Mouse (Mus musculus) myocyte (in vitro differentiated cells): ENCODE measurements around the gene Helz. TPM values are rescaled to one million over a fixed set of nuclear protein-coding genes. Genes with fewer than 3 reads are reported as not detected.

Experiments used
- H3K27me3 ChIP-seq: one replicate; pipeline ENCODE4 v1.6.1; 2011; ENCODE audit not compliant: control insufficient read depth, insufficient read depth, insufficient read length
- H3K36me3 ChIP-seq: one replicate; pipeline ENCODE4 v1.6.1; 2011; ENCODE audit not compliant: control insufficient read depth, insufficient read depth
- H3K4me2 ChIP-seq: one replicate; pipeline ENCODE4 v1.6.1; 2011; ENCODE audit warnings: low read depth, control low read depth
- H3K4me3 ChIP-seq: one replicate; pipeline ENCODE4 v1.5.1; 2011; ENCODE audit warnings: mild to moderate bottlenecking, control low read depth, moderate library complexity
- H3K79me2 ChIP-seq: one replicate; pipeline ENCODE4 v1.6.1; 2011; ENCODE audit not compliant: control insufficient read depth, insufficient read depth
- H3ac ChIP-seq: one replicate; pipeline ENCODE4 v1.6.1; 2011; ENCODE audit not compliant: control insufficient read depth, insufficient read length
- CEBPB ChIP-seq: IDR thresholded peaks from 2 replicates; pipeline ENCODE4 v1.6.1; 2011; ENCODE audit warnings: mild to moderate bottlenecking, moderate library complexity; ENCODE audit not compliant: poor library complexity, insufficient read depth, severe bottlenecking
- E2F4 ChIP-seq: IDR thresholded peaks from one replicate; pipeline ENCODE4 v1.6.1; 2011; ENCODE audit warnings: mild to moderate bottlenecking, control low read depth, moderate library complexity; ENCODE audit not compliant: insufficient read depth
- MAX ChIP-seq: IDR thresholded peaks from one replicate; pipeline ENCODE4 v1.6.1; 2011; ENCODE audit warnings: low read depth, mild to moderate bottlenecking, control low read depth
- MYOD1 ChIP-seq, 3 experiments: IDR thresholded peaks; one replicate each; pipeline ENCODE4 v1.6.1; 2011; ENCODE audit warnings: control low read depth in 2 of 3, low read depth in 2 of 3, mild to moderate bottlenecking in 2 of 3, moderate library complexity in 1 of 3; ENCODE audit not compliant: insufficient read length in 2 of 3, control insufficient read depth in 1 of 3
- MYOG ChIP-seq, 3 experiments: IDR thresholded peaks; one replicate each; pipeline ENCODE4 v1.6.1; 2011; ENCODE audit warnings: control low read depth in 2 of 3, low read depth in 2 of 3, mild to moderate bottlenecking in 2 of 3; ENCODE audit not compliant: insufficient read length in 2 of 3, control insufficient read depth in 1 of 3, insufficient read depth in 1 of 3
- POLR2A ChIP-seq: IDR thresholded peaks from one replicate; pipeline ENCODE4 v1.6.1; 2011; ENCODE audit warnings: low read depth, mild to moderate bottlenecking, control low read depth, moderate library complexity; ENCODE audit not compliant: insufficient read length
- POLR2AphosphoS2 ChIP-seq: IDR thresholded peaks from one replicate; pipeline ENCODE4 v1.6.1; 2011; ENCODE audit warnings: low read depth, control low read depth; ENCODE audit not compliant: insufficient read length
- REST ChIP-seq: IDR thresholded peaks from one replicate; pipeline ENCODE4 v1.6.1; 2011; ENCODE audit warnings: mild to moderate bottlenecking, control low read depth, moderate library complexity; ENCODE audit not compliant: insufficient read depth, insufficient read length
- SRF ChIP-seq: IDR thresholded peaks from one replicate; pipeline ENCODE4 v1.6.1; 2011; ENCODE audit warnings: low read depth; ENCODE audit not compliant: control insufficient read depth, insufficient read length
- TCF12 ChIP-seq: IDR thresholded peaks from one replicate; pipeline ENCODE4 v1.6.1; 2011; ENCODE audit warnings: mild to moderate bottlenecking, control low read depth; ENCODE audit not compliant: poor library complexity, insufficient read depth, severe bottlenecking
- TCF3 ChIP-seq: IDR thresholded peaks from one replicate; pipeline ENCODE4 v1.6.1; 2011; ENCODE audit warnings: low read depth, control low read depth; ENCODE audit not compliant: insufficient read length
- USF1 ChIP-seq: IDR thresholded peaks from one replicate; pipeline ENCODE4 v1.6.1; 2011; ENCODE audit warnings: low read depth, mild to moderate bottlenecking, control low read depth, moderate library complexity
- polyA plus RNA-seq: library from polyadenylated mRNA; unstranded; fragments of >200 nt; fragmentation: generic; extraction: Trizol; gene quantifications from one replicate; pipeline ENCODE4 v1.2.1, GENCODE M21; 2012; ENCODE audit warnings: missing spikeins

Gene Helz
- polyA plus RNA-seq, 1 experiment = 5.8 TPM

DNA sequence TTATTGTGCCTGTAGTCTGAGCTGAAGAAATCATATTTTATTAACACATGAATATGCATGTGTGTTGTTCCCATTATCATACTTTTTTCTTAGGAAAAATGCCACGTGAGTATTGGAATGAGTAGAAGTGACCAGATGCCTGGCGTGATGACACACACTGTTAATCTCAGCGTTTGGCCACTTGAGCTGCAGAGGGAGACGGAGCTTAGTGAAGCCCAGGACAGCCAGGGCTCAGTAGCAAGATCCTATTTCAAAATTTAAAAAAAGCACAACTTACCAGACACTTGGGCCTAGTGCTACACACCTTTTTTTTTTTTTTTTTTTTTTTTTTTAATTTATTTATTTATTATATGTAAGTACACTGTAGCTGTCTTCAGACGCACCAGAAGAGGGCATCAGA, 68.0 kb downstream of the Helz start:
- Histone ChIP-seq H3ac (no peak overlapping the region), H3K36me3 (peaks cover 19% of the 10 kb centered on the region), H3K4me2 (no peak overlapping the region), H3K79me2 (no peaks in the 10 kb centered on the region), H3K4me3 (no peak overlapping the region), H3K27me3 (no peaks in the 10 kb centered on the region)
- TF ChIP-seq TCF3 = no peak
- TF ChIP-seq E2F4 = no peak
- no peak for TF ChIP-seq SRF
- no peak for TF ChIP-seq MYOD1 (IDR thresholded peaks at IDR 0.05; ENCODE audit: control insufficient read depth in 1 of 3, insufficient read length in 2 of 3, low read depth in 2 of 3)
- no peak for TF ChIP-seq POLR2AphosphoS2
- no peak for TF ChIP-seq REST

DNA sequence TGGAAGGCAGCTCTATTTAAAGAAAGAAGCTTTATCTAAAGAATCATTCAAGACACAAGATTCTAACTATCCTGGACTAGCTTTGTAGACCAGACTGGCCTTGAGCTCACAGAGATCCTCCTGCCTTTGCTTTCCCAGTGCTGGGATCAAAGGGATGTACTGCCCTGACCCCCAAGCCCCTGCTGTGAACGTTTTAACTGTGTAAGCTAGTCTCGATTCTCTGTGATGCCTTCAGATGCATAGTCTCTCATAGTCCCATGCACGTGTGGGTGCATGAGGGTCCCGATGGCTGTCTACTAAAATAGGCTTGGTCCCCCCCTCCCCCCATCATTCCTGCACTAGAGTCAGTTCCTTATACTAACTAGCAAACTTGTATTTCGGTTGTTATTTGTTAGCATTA, 70.2 kb downstream of the Helz start:
- H3K79me2 ChIP-seq = no peaks in the 10 kb centered on the region
- H3K27me3 ChIP-seq = no peaks in the 10 kb centered on the region
- no peak overlapping the region for H3K4me3 ChIP-seq
- TF ChIP-seq E2F4 (no peak), REST (no peak), TCF12 (no peak), POLR2AphosphoS2 (no peak), USF1 (no peak), MAX (no peak), SRF (no peak), CEBPB (no peak), TCF3 (no peak), POLR2A (no peak)
- H3K36me3 ChIP-seq = peaks cover 20% of the 10 kb centered on the region
- no peak overlapping the region for H3K4me2 ChIP-seq
- no peak overlapping the region for H3ac ChIP-seq

DNA sequence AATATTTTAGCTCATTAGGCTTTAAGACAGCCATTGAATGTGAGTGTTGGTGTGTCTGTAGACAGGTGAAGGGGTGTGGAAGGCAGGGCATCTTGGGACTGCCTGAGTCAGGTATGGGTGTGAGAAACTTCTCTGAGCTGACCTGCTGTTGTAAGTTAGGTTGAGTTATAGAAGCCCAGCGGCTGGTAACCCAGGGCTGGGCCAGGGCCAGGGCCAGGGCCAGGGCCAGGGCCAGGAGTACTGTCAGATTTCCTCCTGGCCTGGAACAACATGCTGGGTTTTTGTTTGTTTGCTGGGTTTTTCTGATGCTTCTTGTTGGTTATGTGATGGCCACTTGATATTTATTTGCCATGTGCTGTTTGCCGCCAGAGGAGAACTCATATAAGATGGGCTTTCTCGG, 76.9 kb downstream of the Helz start:
- Histone ChIP-seq H3K4me3 (no peak overlapping the region), H3ac (no peak overlapping the region), H3K4me2 (no peak overlapping the region), H3K27me3 (no peaks in the 10 kb centered on the region), H3K36me3 (peaks cover 17% of the 10 kb centered on the region), H3K79me2 (no peaks in the 10 kb centered on the region)
- TF ChIP-seq POLR2AphosphoS2 (no peak), USF1 (no peak), MYOD1 (IDR thresholded peaks at IDR 0.05; ENCODE audit: control insufficient read depth in 1 of 3, insufficient read length in 2 of 3, low read depth in 2 of 3) (no peak), CEBPB (no peak), MAX (no peak), REST (no peak), POLR2A (no peak), TCF12 (no peak), E2F4 (no peak), SRF (no peak), MYOG (IDR thresholded peaks at IDR 0.05; ENCODE audit: control insufficient read depth in 1 of 3, insufficient read depth in 1 of 3, insufficient read length in 2 of 3, low read depth in 2 of 3) (no peak), TCF3 (no peak)

DNA sequence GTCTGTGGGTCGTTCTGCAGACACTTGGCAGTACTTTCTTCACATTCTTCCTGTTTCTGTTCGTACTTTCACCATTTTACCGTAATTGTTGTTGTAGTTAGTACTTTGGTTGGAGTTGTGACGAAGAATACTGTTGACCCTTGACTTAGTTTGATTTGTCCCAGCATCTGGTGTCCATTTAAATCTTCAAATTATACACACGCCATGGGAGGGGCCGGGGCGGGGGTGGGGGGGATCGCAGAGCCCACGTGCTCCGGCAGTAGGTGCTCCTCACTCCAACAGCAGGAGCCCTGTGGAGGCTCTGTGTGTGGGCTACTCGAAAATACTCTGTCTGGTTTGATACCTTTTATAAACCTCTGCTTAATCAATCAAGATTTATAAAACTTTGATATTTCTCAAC, 78.0 kb downstream of the Helz start:
- Histone ChIP-seq H3K4me3 (no peak overlapping the region), H3K36me3 (peaks cover 9% of the 10 kb centered on the region), H3K4me2 (no peak overlapping the region), H3K27me3 (no peaks in the 10 kb centered on the region), H3ac (no peak overlapping the region), H3K79me2 (no peaks in the 10 kb centered on the region)
- no peak for TF ChIP-seq SRF
- TF ChIP-seq MYOG (IDR thresholded peaks at IDR 0.05; ENCODE audit: control insufficient read depth in 1 of 3, insufficient read depth in 1 of 3, insufficient read length in 2 of 3, low read depth in 2 of 3) = no peak
- no peak for TF ChIP-seq E2F4
- TF ChIP-seq REST = no peak
- TF ChIP-seq USF1 = no peak
- no peak for TF ChIP-seq MAX
- no peak for TF ChIP-seq TCF3
- no peak for TF ChIP-seq POLR2AphosphoS2
- no peak for TF ChIP-seq MYOD1 (IDR thresholded peaks at IDR 0.05; ENCODE audit: control insufficient read depth in 1 of 3, insufficient read length in 2 of 3, low read depth in 2 of 3)
- no peak for TF ChIP-seq TCF12
- no peak for TF ChIP-seq CEBPB
- no peak for TF ChIP-seq POLR2A

DNA sequence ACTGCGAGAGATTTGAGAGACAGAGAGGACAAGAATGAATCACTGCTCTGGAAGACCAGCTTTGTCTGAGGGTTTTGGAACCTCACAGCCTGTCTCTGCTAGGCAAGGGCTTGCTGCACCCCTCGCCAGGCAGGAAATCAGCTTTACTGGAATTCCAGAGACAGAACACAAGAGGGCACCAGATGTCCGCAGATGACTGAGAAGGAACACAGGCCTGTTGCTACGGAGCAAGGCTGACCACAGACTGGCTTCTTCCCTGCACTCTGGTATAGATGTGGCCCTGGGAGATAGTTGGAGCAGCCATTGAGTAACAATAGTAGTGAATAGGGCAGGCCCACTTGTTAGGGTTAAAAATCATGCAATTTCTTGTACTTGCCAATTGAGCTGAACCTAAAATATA, 81.8 kb downstream of the Helz start:
- no peaks in the 10 kb centered on the region for H3K79me2 ChIP-seq
- no peaks in the 10 kb centered on the region for H3K27me3 ChIP-seq
- no peak overlapping the region for H3ac ChIP-seq
- TF ChIP-seq E2F4 = no peak
- TF ChIP-seq SRF = no peak
- TF ChIP-seq MAX = no peak
- TF ChIP-seq MYOG (IDR thresholded peaks at IDR 0.05; ENCODE audit: control insufficient read depth in 1 of 3, insufficient read depth in 1 of 3, insufficient read length in 2 of 3, low read depth in 2 of 3) = peak in 1 of 3 experiments; percentile 10
- TF ChIP-seq REST = no peak
- no peak for TF ChIP-seq CEBPB
- TF ChIP-seq POLR2AphosphoS2 = no peak
- no peak for TF ChIP-seq POLR2A
- H3K4me2 ChIP-seq = no peak overlapping the region
- H3K36me3 ChIP-seq = peaks cover 4% of the 10 kb centered on the region
- H3K4me3 ChIP-seq = no peak overlapping the region
